Mouse (Mus musculus) gastrocnemius, postnatal 36 days (tissue): ENCODE data around the gene Vmn1r40. TPM values are rescaled to one million over a fixed set of nuclear protein-coding genes. Genes with fewer than 3 reads are reported as not detected.

Source experiments
- DNase-seq, 2 experiments: peaks; one replicate each; pipeline ENCODE4 v3.0.0; 2022
- intact Hi-C: fragments of 180-260 bp; cut with DNase I; formaldehyde crosslinking; loops from one replicate; pipeline ENCODE4 v1.15.1; 2025
- total RNA-seq, 2 experiments: library from RNA; stranded (reverse); gene quantifications; 2 replicates each; pipeline ENCODE4 v1.2.3; 2021

The Vmn1r40 gene
- total RNA-seq, 2 experiments from 2014 or later = not detected

DNA sequence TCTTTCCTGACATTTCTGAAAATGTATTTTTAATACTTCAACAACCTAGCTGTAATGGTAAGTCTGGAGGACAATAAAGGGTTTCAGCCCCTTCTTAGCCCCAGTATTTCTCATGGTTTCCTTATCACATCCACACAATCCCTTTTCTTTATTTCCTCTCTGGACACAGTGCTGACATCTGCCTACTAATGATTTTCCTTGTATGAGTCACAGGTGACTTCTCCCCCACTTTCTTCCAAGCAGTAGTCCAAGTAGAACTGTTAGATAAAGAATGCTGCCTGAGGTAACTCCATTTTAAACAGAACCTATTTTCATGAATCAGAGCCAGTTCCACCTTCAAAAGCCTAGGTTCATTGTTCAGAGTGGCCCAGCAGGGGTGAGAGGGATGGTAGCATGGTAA, 35.5 kb downstream of the Vmn1r40 start:
- DNase-seq = no peak
- intact Hi-C loops = no loop called here

Other genes starting within 250 kb of the Vmn1r40 start
- gene Chchd6, start 111.9 kb upstream of the Vmn1r40 start, total RNA-seq = 1 to 10 TPM; 2.3 to 2.6 TPM
- gene Txnrd3, start 63.6 kb upstream of the Vmn1r40 start, total RNA-seq = 1 to 10 TPM; 4.5 to 4.6 TPM
- not detected for gene Vmn1r41, start 33.2 kb downstream of the Vmn1r40 start, total RNA-seq
- not detected for gene Vmn1r42, start 168.9 kb downstream of the Vmn1r40 start, total RNA-seq
- not detected for gene Vmn1r43, start 168.9 kb downstream of the Vmn1r40 start, total RNA-seq
- not detected for gene Vmn1r44, start 176.1 kb downstream of the Vmn1r40 start, total RNA-seq
- not detected for gene Vmn1r45, start 233.1 kb downstream of the Vmn1r40 start, total RNA-seq